Mouse (Mus musculus) embryonic fibroblast, embryonic 13.5 days (primary cell): Measurements from ENCODE around the gene Ttc25. TPM values are rescaled to one million over a fixed set of nuclear protein-coding genes. Genes with fewer than 3 reads are reported as not detected.

ENCODE experiments used
- H3K27ac ChIP-seq: 2 replicates; pipeline ENCODE4 v1.5.1; 2012; ENCODE audit warnings: low read length, control low read depth, inconsistent platforms; ENCODE audit not compliant: insufficient read depth
- H3K4me1 ChIP-seq: 2 replicates; pipeline ENCODE4 v1.6.1; 2011; ENCODE audit warnings: low read length; ENCODE audit not compliant: control insufficient read depth, insufficient read depth
- H3K4me3 ChIP-seq: 2 replicates; pipeline ENCODE4 v1.5.1; 2011; ENCODE audit warnings: mild to moderate bottlenecking, control low read depth, low read length; ENCODE audit not compliant: insufficient read depth
- CTCF ChIP-seq: IDR thresholded peaks from 2 replicates; pipeline ENCODE4 v1.5.1; 2011; ENCODE audit warnings: mild to moderate bottlenecking, control low read depth, low read length, moderate library complexity, borderline replicate concordance; ENCODE audit not compliant: insufficient read depth
- POLR2A ChIP-seq: IDR thresholded peaks from 2 replicates; pipeline ENCODE4 v1.6.1; 2011; ENCODE audit warnings: low read depth, mild to moderate bottlenecking, control low read depth, low read length, moderate library complexity
- polyA plus RNA-seq: library from polyadenylated mRNA; stranded (reverse); fragments of >200 nt; gene quantifications from 2 replicates; pipeline ENCODE4 v1.2.4, GENCODE M21; 2011; ENCODE audit warnings: low read depth; ENCODE audit not compliant: missing spikeins, insufficient read length

The Ttc25 gene
- polyA plus RNA-seq, 1 experiment = not detected

GRCm38 (mm10) chr11:100594608-100595007 lies 49.2 kb downstream of the Ttc25 start:
- no peak overlapping the region for H3K4me3 ChIP-seq
- no peak overlapping the region for H3K27ac ChIP-seq
- TF ChIP-seq CTCF (no peak), POLR2A (no peak)
- no peaks in the 10 kb centered on the region for H3K4me1 ChIP-seq

- Histone ChIP-seq H3K4me3 (no peak overlapping the region), H3K27ac (no peak overlapping the region), H3K4me1 (no peaks in the 10 kb centered on the region)
- TF ChIP-seq CTCF = no peak
- no peak for TF ChIP-seq POLR2A
Measured at GRCm38 (mm10) chr11:100595533-100595932, 50.1 kb downstream of the Ttc25 start.

GRCm38 (mm10) chr11:100598074-100598473 lies 52.7 kb downstream of the Ttc25 start:
- TF ChIP-seq CTCF (no peak), POLR2A (no peak)
- no peak overlapping the region for H3K4me3 ChIP-seq
- H3K27ac ChIP-seq = no peak overlapping the region
- no peaks in the 10 kb centered on the region for H3K4me1 ChIP-seq

- Histone ChIP-seq H3K4me3 (no peak overlapping the region), H3K4me1 (peaks cover 7% of the 10 kb centered on the region), H3K27ac (no peak overlapping the region)
- TF ChIP-seq POLR2A (no peak), CTCF (no peak)
Measured at GRCm38 (mm10) chr11:100601372-100601771, 56.0 kb downstream of the Ttc25 start.

- H3K27ac ChIP-seq = no peak overlapping the region
- TF ChIP-seq POLR2A (no peak), CTCF (no peak)
- H3K4me1 ChIP-seq = peaks cover 7% of the 10 kb centered on the region
- no peak overlapping the region for H3K4me3 ChIP-seq
Measured at GRCm38 (mm10) chr11:100603155-100603554, 57.7 kb downstream of the Ttc25 start.

- H3K27ac ChIP-seq = no peak overlapping the region
- H3K4me3 ChIP-seq = no peak overlapping the region
- H3K4me1 ChIP-seq = peaks cover 7% of the 10 kb centered on the region
- no peak for TF ChIP-seq CTCF
Measured at GRCm38 (mm10) chr11:100603813-100604212, 58.4 kb downstream of the Ttc25 start.

- no peak overlapping the region for H3K4me3 ChIP-seq
- TF ChIP-seq POLR2A (no peak), CTCF (no peak)
Measured at GRCm38 (mm10) chr11:100604321-100605005, 59.1 kb downstream of the Ttc25 start.

GRCm38 (mm10) chr11:100605451-100605850 lies 60.0 kb downstream of the Ttc25 start:
- TF ChIP-seq POLR2A = no peak
- TF ChIP-seq CTCF = no peak
- H3K27ac ChIP-seq = no peak overlapping the region
- H3K4me1 ChIP-seq = peaks cover 14% of the 10 kb centered on the region
- H3K4me3 ChIP-seq = no peak overlapping the region

More at GRCm38 (mm10) chr11:100604321-100605005, 59.1 kb downstream of the Ttc25 start:
- Histone ChIP-seq H3K27ac (no peak overlapping the region), H3K4me1 (peaks cover 7% of the 10 kb centered on the region)

GRCm38 (mm10) chr11:100607121-100607520 lies 61.7 kb downstream of the Ttc25 start:
- TF ChIP-seq CTCF = no peak
- no peak for TF ChIP-seq POLR2A
- no peak overlapping the region for H3K27ac ChIP-seq
- H3K4me1 ChIP-seq = peaks cover 14% of the 10 kb centered on the region
- H3K4me3 ChIP-seq = no peak overlapping the region

- H3K4me3 ChIP-seq = no peak overlapping the region
- peaks cover 14% of the 10 kb centered on the region for H3K4me1 ChIP-seq
- TF ChIP-seq CTCF (no peak), POLR2A (no peak)
- no peak overlapping the region for H3K27ac ChIP-seq
Measured at GRCm38 (mm10) chr11:100608796-100609195, 63.4 kb downstream of the Ttc25 start.

GRCm38 (mm10) chr11:100609355-100609996 lies 64.1 kb downstream of the Ttc25 start:
- TF ChIP-seq CTCF (no peak), POLR2A (no peak)
- no peak overlapping the region for H3K4me3 ChIP-seq
- no peak overlapping the region for H3K27ac ChIP-seq
- peaks cover 12% of the 10 kb centered on the region for H3K4me1 ChIP-seq
